Mouse (Mus musculus) kidney, embryonic 15.5 days (tissue): ENCODE results near the gene Rnf144b. TPM values are rescaled to one million over a fixed set of nuclear protein-coding genes. Genes with fewer than 3 reads are reported as not detected.
A peak's percentile ranks its signal among the peaks of the same experiment; 100 is the strongest.

Experiments
- ATAC-seq: fragments of 200-750 bp; cut with Nextera tagmentation; replicated peaks from 2 replicates; pipeline ENCODE4 v1.8.0; 2017; ENCODE audit warnings: moderate TSS enrichment; ENCODE audit not compliant: low FRiP score
- H3K27ac ChIP-seq: fragments of 300-500 bp; sonication (generic); 2 replicates; pipeline ENCODE4 v1.5.1; 2015; ENCODE audit warnings: mild to moderate bottlenecking, inconsistent platforms
- H3K27me3 ChIP-seq: fragments of 300-500 bp; sonication (generic); 2 replicates; pipeline ENCODE4 v1.6.1; 2015; ENCODE audit warnings: inconsistent platforms
- H3K36me3 ChIP-seq: fragments of 300-500 bp; sonication (generic); 2 replicates; pipeline ENCODE4 v1.6.1; 2015; ENCODE audit warnings: inconsistent platforms
- H3K4me1 ChIP-seq: fragments of 300-500 bp; sonication (generic); 2 replicates; pipeline ENCODE4 v1.6.1; 2015; ENCODE audit warnings: inconsistent platforms
- H3K4me2 ChIP-seq: fragments of 300-500 bp; sonication (generic); 2 replicates; pipeline ENCODE4 v1.6.1; 2015; ENCODE audit warnings: moderate library complexity, mild to moderate bottlenecking, inconsistent platforms
- H3K4me3 ChIP-seq: fragments of 300-500 bp; sonication (generic); replicated peaks from 2 replicates; pipeline ENCODE4 v1.5.1; 2015; ENCODE audit warnings: mild to moderate bottlenecking, inconsistent platforms
- H3K9ac ChIP-seq: fragments of 300-500 bp; sonication (generic); 2 replicates; pipeline ENCODE4 v1.6.1; 2015; ENCODE audit warnings: mild to moderate bottlenecking, inconsistent platforms
- H3K9me3 ChIP-seq: fragments of 300-500 bp; sonication (generic); replicated peaks from 2 replicates; pipeline ENCODE4 v1.6.1; 2016; ENCODE audit warnings: inconsistent platforms
- WGBS: fragments of 180-500 bp; shearing (Covaris S2); methylation state at CpG from one replicate; pipeline ENCODE4 v1.1.7; 2015; ENCODE audit warnings: mixed read lengths; 5-methylcytosine and 5-hydroxymethylcytosine counted together
- polyA plus RNA-seq: library from polyadenylated mRNA; unstranded; fragments of >200 nt; fragmentation: Nextera tagmentation; extraction: Ambion mirVana; gene quantifications from 2 replicates; pipeline ENCODE4 v1.2.1, GENCODE M21; 2015

The Rnf144b gene
- polyA plus RNA-seq, 1 experiment from 2014 or later = 0.69 TPM

DNA sequence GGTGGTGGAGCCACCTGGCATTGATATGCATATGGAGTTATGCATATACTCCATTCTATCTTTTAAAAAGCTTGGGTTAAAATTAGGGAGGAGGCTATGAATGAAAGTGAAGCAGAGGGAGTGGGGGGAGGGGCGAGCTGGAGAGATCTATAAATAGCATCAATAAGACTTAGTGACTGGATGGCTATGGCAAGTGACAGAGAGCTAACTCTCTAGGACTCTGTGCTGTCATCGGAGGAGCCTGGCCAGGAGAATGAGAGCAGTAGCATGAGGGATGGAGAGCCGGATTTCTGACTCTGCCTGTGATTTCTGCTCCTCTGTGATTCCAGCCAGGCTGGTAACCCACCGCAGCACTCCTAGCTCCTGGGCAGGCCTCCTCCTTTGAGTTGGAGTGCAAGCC, 6.6 kb downstream of the Rnf144b start:
- no peaks in the 10 kb centered on the region for H3K27me3 ChIP-seq
- 75% methylated on average over 4 of the region's 4 CpGs for WGBS
- H3K36me3 ChIP-seq = no peaks in the 10 kb centered on the region
- no peak overlapping the region for H3K4me3 ChIP-seq
- H3K9me3 ChIP-seq = no peaks in the 10 kb centered on the region
- H3K4me1 ChIP-seq = peaks cover 8% of the 10 kb centered on the region
- no peak overlapping the region for H3K9ac ChIP-seq
- no peak overlapping the region for H3K4me2 ChIP-seq
- no peak overlapping the region for H3K27ac ChIP-seq
- no peak for ATAC-seq

GRCm38 (mm10) chr13:47133058-47133457, 10.6 kb downstream of the Rnf144b start:
- H3K27ac ChIP-seq = no peak overlapping the region
- no peak overlapping the region for H3K4me2 ChIP-seq
- no peaks in the 10 kb centered on the region for H3K4me1 ChIP-seq
- no peak overlapping the region for H3K4me3 ChIP-seq
- no peak overlapping the region for H3K9ac ChIP-seq
- 91% methylated on average over 8 of the region's 8 CpGs for WGBS
- H3K9me3 ChIP-seq = no peaks in the 10 kb centered on the region
- no peaks in the 10 kb centered on the region for H3K36me3 ChIP-seq
- H3K27me3 ChIP-seq = no peaks in the 10 kb centered on the region
- no peak for ATAC-seq

DNA sequence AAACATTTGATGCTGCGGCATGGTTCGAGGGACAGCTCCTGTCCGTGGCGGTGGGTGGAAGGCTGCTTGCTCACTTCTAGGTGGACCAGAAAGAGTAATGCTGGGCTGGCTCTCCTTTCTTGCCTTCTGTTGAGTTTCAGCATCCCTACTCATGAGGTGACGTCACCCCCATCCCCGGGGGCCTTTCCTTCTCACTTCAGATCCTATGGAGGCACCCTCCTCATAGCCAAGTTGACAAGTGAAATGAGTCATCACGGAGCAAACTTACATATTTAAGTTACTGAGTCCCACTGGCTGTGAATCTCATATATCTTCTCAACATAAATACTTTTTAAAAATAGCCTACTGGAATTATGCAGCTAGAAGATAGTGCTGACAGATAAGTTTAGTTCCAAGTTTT, 12.4 kb downstream of the Rnf144b start:
- Histone ChIP-seq H3K36me3 (no peaks in the 10 kb centered on the region), H3K9ac (no peak overlapping the region), H3K27ac (no peak overlapping the region), H3K4me2 (no peak overlapping the region), H3K27me3 (no peaks in the 10 kb centered on the region), H3K4me3 (no peak overlapping the region), H3K4me1 (no peaks in the 10 kb centered on the region), H3K9me3 (no peaks in the 10 kb centered on the region)
- no peak for ATAC-seq
- WGBS = 95% methylated on average over 7 of the region's 7 CpGs

DNA sequence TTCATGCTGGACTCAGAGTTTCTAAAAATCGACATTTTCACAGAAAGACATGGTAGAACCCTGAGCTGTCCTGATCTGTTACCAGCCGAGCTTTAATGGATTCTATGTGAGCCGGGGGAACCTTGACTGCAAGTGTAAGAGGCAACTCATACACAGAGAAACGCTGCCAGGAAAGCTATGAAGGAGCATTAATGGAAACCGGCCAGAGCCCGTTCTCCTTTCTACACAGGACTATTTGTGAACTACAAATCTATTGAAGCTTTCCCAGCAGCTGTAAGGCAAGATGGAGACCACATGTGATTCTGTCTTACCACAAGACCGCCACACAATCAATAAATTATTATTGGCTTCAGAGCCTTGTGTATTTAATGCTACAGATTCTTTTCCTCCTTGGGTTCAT, 13.3 kb downstream of the Rnf144b start:
- 86% methylated on average over 7 of the region's 7 CpGs for WGBS
- Histone ChIP-seq H3K27ac (no peak overlapping the region), H3K9ac (no peak overlapping the region), H3K4me1 (no peaks in the 10 kb centered on the region), H3K27me3 (no peaks in the 10 kb centered on the region), H3K36me3 (no peaks in the 10 kb centered on the region), H3K4me2 (no peak overlapping the region), H3K4me3 (no peak overlapping the region), H3K9me3 (no peaks in the 10 kb centered on the region)
- ATAC-seq = no peak

DNA sequence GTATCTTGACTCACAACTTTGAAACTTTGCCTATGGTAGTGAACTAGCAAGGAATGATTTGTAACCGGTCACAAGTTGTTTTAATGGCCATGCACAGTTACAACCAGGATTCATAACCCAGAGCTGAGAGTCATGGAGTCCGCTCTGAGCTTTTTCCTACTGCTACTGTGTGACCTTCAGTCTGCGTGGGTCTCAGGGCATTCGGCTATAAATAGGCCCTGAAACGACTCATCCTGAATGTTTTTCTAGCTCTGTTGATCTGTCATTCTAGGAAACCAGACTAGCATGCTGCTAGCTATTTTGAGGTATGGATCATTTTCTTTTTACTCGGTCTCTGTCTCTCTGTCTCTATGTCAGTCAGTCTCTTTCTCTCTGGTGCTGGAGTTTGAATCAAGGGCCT, 20.3 kb downstream of the Rnf144b start:
- Histone ChIP-seq H3K36me3 (no peaks in the 10 kb centered on the region), H3K4me1 (peaks cover 9% of the 10 kb centered on the region; the same call in 1 of the 2 replicates), H3K27me3 (no peaks in the 10 kb centered on the region), H3K4me2 (no peak overlapping the region), H3K9me3 (no peaks in the 10 kb centered on the region), H3K27ac (no peak overlapping the region), H3K4me3 (no peak overlapping the region), H3K9ac (no peak overlapping the region)
- ATAC-seq = no peak
- 50% methylated on average over 6 of the region's 6 CpGs for WGBS

DNA sequence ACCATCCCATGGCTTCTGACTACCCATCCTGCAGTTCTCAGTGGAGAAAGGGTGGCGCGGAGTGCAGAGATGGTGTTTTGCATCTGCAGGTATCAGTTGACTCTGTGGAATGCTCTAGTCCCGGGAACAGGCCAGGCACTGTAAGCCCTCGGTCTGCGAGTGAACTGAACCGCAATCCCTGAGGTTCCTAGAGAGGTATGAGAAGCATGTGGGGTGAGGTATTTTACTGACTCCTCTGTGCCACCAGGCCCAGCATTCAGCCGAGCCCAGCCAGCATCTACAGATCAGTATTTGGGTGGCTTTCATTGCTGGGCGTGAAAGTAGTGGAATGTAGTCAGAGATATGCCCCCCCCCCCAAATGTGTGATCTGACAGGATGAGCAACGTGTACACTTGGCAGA, 23.5 kb downstream of the Rnf144b start:
- Histone ChIP-seq H3K9ac (no peak overlapping the region), H3K27ac (no peak overlapping the region), H3K27me3 (no peaks in the 10 kb centered on the region), H3K4me3 (no peak overlapping the region), H3K9me3 (no peaks in the 10 kb centered on the region), H3K4me1 (peaks cover 17% of the 10 kb centered on the region), H3K36me3 (no peaks in the 10 kb centered on the region), H3K4me2 (no peak overlapping the region)
- WGBS = 43% methylated on average over 9 of the region's 9 CpGs
- ATAC-seq = 0 out of 2 replicates have a peak, but pooled peaks have one; percentile 40

GRCm38 (mm10) chr13:47146388-47146787, 23.9 kb downstream of the Rnf144b start:
- no peaks in the 10 kb centered on the region for H3K27me3 ChIP-seq
- H3K4me2 ChIP-seq = no peak overlapping the region
- no peak overlapping the region for H3K4me3 ChIP-seq
- H3K9ac ChIP-seq = no peak overlapping the region
- H3K36me3 ChIP-seq = no peaks in the 10 kb centered on the region
- no peak overlapping the region for H3K27ac ChIP-seq
- no peaks in the 10 kb centered on the region for H3K9me3 ChIP-seq
- WGBS = 50% methylated on average over 7 of the region's 7 CpGs
- peaks cover 17% of the 10 kb centered on the region for H3K4me1 ChIP-seq
- ATAC-seq = no peak

DNA sequence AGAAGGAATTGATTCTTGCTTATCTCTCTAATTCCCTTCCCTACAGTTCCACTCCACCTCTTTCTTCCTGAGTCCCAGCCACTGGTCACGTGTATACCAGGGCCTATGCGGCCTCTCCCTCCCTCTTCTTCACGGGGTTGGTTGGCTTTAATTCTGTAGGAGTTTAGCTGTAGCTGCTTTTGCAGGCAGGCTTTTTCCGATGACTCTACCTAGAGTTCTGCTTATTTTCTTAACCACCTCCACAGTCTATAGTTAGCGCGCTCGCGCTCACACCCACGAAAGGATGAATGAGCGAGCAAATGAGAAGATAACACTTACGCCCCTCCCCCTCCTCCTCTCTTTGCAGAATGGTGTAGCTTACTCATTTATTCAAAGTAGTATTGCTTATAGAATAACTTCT, 26.1 kb downstream of the Rnf144b start:
- WGBS = 43% methylated on average over 11 of the region's 11 CpGs
- no peak overlapping the region for H3K27ac ChIP-seq
- no peaks in the 10 kb centered on the region for H3K27me3 ChIP-seq
- ATAC-seq = no peak
- no peaks in the 10 kb centered on the region for H3K36me3 ChIP-seq
- 0 out of 2 replicates have a peak overlapping the region, but pooled peaks have one; percentile 6 for H3K4me3 ChIP-seq
- H3K9ac ChIP-seq = no peak overlapping the region
- no peaks in the 10 kb centered on the region for H3K9me3 ChIP-seq
- H3K4me1 ChIP-seq = peaks cover 17% of the 10 kb centered on the region
- peak overlapping the region; percentile 12; the same call in 1 of the 2 replicates for H3K4me2 ChIP-seq

DNA sequence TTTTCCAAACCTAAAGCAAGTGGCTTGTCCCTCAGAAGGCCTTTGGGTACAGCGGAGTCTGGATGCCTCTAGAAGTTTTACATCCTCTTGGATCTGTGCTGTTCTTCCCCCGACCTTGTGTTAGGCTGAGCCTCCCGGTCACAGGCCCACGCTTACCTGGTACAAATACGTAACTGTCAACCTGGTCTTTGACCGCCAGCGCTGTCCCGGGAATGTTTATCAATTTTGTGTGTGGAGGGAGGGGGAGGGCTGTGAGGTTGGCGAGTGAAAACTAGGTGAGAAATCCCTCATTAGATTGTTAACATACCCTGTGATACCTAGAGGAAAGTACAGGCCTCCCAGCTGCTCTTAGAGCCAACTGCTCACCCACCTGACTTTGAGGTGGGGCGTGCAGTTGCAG, 27.5 kb downstream of the Rnf144b start:
- Histone ChIP-seq H3K27ac (no peak overlapping the region), H3K27me3 (0 out of 2 replicates have a peak, but pooled peaks cover 6% of the 10 kb centered on the region), H3K4me1 (peaks cover 17% of the 10 kb centered on the region), H3K4me3 (no peak overlapping the region), H3K9ac (no peak overlapping the region), H3K36me3 (no peaks in the 10 kb centered on the region), H3K4me2 (no peak overlapping the region), H3K9me3 (no peaks in the 10 kb centered on the region)
- 86% methylated on average over 10 of the region's 10 CpGs for WGBS
- ATAC-seq = no peak

GRCm38 (mm10) chr13:47151060-47151459, 28.6 kb downstream of the Rnf144b start:
- Histone ChIP-seq H3K9me3 (no peaks in the 10 kb centered on the region), H3K9ac (no peak overlapping the region), H3K27me3 (0 out of 2 replicates have a peak, but pooled peaks cover 6% of the 10 kb centered on the region), H3K36me3 (no peaks in the 10 kb centered on the region), H3K4me3 (no peak overlapping the region), H3K4me1 (peaks cover 17% of the 10 kb centered on the region), H3K27ac (no peak overlapping the region), H3K4me2 (no peak overlapping the region)
- ATAC-seq = no peak
- WGBS = 90% methylated on average over 14 of the region's 14 CpGs

GRCm38 (mm10) chr13:47152390-47152789, 29.9 kb downstream of the Rnf144b start:
- no peak overlapping the region for H3K9ac ChIP-seq
- H3K4me1 ChIP-seq = peaks cover 8% of the 10 kb centered on the region
- no peak overlapping the region for H3K4me2 ChIP-seq
- no peaks in the 10 kb centered on the region for H3K36me3 ChIP-seq
- WGBS = 33% methylated on average over 7 of the region's 7 CpGs
- H3K9me3 ChIP-seq = no peaks in the 10 kb centered on the region
- H3K27ac ChIP-seq = no peak overlapping the region
- H3K4me3 ChIP-seq = no peak overlapping the region
- no peak for ATAC-seq
- H3K27me3 ChIP-seq = 0 out of 2 replicates have a peak, but pooled peaks cover 6% of the 10 kb centered on the region

DNA sequence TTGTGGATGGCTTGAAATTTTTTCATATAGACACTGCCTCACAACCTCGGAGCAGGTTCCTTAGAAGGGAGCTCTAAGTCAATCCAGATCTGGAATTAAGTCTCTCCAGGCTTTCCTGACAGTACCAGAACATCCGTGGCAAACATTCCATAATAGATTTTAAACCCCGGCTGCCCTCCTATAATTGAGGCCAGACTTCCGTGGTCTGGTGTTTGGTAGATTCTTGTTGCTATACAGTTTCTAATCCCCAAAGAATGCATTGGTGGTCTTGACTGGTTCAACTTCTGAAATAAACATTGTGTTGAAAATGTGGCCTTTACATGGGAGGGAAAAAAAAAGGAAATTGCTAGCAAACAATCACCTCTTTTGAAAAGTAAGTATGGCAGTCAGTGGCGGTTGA, 30.8 kb downstream of the Rnf144b start:
- Histone ChIP-seq H3K4me1 (peaks cover 7% of the 10 kb centered on the region), H3K4me2 (no peak overlapping the region), H3K9ac (no peak overlapping the region), H3K27ac (no peak overlapping the region), H3K27me3 (0 out of 2 replicates have a peak, but pooled peaks cover 6% of the 10 kb centered on the region), H3K4me3 (no peak overlapping the region), H3K36me3 (no peaks in the 10 kb centered on the region), H3K9me3 (no peaks in the 10 kb centered on the region)
- no peak for ATAC-seq
- WGBS = 82% methylated on average over 5 of the region's 5 CpGs

DNA sequence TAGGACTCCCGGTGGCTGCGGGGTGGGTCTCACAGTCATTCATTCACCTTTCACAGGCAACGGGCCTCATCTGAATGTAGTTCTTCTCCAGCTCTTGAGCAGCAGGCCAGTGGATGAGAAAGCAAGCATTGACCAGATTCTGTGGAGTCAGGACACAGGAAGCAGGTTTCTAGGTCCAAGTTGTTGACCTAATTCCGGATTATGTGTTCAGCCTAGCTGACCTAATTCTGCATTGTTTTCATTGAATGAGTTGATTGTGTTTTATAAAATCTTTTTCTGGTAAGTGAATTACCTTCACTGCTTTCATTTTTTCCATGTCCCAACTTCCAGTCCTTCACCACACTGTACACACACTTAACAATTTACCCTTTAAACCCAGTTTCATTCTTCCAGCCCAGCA, 32.4 kb downstream of the Rnf144b start:
- no peak overlapping the region for H3K4me3 ChIP-seq
- no peak overlapping the region for H3K9ac ChIP-seq
- no peaks in the 10 kb centered on the region for H3K9me3 ChIP-seq
- H3K4me2 ChIP-seq = no peak overlapping the region
- no peaks in the 10 kb centered on the region for H3K4me1 ChIP-seq
- no peak overlapping the region for H3K27ac ChIP-seq
- no peak for ATAC-seq
- H3K36me3 ChIP-seq = no peaks in the 10 kb centered on the region
- 69% methylated on average over 4 of the region's 4 CpGs for WGBS
- H3K27me3 ChIP-seq = 0 out of 2 replicates have a peak, but pooled peaks cover 6% of the 10 kb centered on the region
